Mouse (Mus musculus) liver, adult (tissue): ENCODE data around the gene Akip1.

ENCODE experiments used
- GATA4 ChIP-seq: IDR thresholded peaks from 2 replicates; pipeline ENCODE4 v1.6.1; 2014; ENCODE audit warnings: mild to moderate bottlenecking, low read length; ENCODE audit not compliant: insufficient replicate concordance

Akip1 gene

DNA sequence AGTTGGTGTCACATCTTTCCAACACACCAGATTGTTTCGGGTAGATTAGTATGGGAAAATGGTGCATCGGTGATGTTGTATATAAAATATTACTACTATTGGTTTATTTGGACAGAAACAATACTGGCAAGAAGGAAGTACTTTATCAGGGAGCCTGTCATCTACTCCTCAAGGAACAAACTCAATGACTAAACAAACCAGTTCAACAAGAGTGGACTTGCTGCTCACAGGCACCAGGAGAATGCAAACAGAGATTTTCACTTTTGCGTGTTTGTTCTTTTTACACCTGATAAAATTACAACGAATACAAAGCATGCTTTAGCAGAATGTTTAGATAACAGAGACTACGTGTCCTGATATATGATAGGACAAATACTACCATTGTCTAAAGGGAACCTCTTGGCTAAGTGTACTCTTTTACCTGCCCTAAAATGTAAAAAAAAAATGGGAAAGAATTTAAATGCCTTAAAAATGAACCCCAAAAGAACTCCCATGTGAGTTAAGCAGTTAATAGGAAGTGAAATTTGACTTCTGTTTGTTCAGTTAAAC, 36.4 kb downstream of the Akip1 start:
- no peak for TF ChIP-seq GATA4

GRCm38 (mm10) chr7:109741060-109741459, 37.6 kb downstream of the Akip1 start:
- no peak for TF ChIP-seq GATA4

- TF ChIP-seq GATA4 = no peak
Measured at GRCm38 (mm10) chr7:109741703-109742102, 38.2 kb downstream of the Akip1 start.

- TF ChIP-seq GATA4 = no peak
Measured at GRCm38 (mm10) chr7:109747747-109748146, 44.3 kb downstream of the Akip1 start.

DNA sequence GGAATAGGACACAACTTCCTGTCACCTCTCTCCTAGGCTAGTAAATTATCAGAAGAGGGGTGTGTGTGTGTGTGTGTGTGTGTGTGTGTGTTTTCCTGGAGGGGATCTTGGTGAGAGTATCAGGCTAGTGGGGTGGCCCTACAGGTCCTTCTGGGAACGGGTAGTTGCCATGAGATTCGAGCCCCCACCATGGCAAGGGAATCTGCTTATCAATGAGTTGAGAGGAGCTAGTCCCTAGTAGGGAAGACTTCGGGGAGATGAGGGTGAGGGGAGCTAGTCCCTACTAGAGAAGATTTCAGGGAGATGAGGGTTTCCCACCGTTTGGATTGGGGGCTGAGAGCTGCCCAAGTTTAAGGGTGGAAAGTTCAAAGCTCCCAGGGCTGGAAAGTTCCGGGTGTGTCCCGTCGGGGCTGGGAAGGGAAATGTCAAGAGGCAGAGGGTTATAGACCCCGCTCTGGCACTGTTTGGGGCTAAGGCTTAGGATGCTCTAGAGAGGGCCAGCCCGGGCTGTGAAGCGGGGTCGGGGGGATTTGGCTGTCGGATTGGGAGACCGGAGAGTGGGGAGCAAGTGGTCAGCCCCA, 48.0 kb downstream of the Akip1 start:
- no peak for TF ChIP-seq GATA4

DNA sequence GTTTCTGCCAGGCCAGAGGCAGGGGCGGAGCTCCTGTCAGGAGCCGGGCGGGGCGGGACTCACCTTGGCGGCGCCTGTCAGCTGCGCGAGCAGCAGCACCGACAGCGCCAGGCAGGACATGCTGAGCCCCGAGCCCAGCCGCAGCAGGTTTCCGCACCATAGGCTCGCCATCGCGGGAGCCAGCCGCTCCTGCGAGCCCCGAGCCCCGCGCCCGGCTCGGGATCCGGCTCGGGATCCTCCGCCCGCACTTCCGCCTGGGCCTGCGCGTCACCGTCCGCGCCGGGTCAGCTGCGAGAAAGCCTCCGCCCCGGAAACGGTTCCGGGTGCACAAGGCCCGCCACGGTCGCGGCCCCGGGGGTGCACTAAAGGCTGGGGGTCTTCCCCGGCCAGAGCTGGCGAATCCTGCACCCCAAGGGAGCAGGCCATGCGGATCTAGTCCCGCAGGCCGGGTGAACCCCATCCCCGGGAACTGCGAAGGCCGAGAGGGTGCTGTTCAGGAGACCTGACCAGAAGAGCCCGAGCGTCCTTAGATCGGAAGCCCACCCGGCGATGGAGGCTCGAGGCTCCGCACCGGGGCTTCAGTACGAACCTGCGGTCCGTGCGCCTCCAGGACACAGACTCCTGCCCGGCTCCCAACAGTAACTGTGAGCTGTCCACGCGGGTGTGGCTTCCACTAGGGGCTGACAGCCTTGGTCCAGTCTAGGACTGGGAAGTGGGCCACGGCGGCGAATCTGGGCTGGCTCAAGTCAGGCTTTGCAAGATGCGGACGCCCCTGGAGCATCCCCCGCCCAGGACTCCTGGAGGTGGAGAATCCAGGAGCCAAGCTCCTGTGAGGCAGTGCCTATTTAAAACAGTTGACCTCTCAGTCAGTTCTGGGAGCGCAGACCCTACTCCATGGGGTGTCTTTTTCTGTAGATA, 48.8 kb downstream of the Akip1 start, which contains the start of gene Tmem9b:
Gene Tmem9b (minus strand): TSS at position 868 of the 918 bp plus-strand sequence.
- no peak for TF ChIP-seq GATA4

DNA sequence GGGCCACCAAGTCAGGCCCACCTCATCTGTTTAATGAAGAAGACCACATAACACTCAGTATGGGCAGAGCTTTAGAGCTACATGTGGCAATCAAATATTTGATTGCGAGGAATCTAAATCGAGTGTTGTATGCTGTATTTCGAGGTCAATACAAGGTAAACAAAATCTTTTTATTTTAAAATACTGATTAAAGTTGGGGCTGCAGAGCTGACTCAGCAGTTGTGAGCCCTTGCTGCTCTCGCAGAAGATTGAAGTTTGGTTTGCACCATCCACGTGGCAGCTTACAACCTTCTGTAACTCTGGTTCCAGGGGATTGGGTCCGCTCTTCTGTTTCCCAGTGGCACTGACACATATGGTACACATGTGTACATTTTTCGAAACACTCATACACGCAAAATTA, 50.5 kb downstream of the Akip1 start:
- no peak for TF ChIP-seq GATA4

DNA sequence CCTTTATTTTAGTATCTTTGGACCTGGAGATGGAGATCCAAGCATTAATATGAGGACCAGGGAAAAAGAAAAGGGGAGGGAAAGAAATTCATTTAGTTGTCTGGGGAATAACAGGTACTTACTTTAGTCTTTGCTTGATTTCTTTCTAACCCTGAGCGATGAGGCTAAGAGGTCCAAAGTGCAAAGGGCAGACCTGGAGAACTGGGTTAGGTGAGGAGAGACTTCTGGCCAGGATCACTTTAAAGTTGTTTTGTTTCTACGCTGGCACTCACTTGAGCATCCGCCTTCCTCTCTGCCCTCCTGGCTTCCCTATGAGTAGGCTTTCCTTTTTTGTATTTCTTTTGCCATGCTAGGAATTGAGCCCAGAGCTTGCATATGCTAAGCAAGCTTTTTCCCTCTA, 52.8 kb downstream of the Akip1 start:
- no peak for TF ChIP-seq GATA4
